Mouse (Mus musculus) liver, postnatal 0 days (tissue): Measurements from ENCODE around the gene Dlgap5.

ENCODE experiments used
- CTCF ChIP-seq: sonication (generic); IDR thresholded peaks from 2 replicates; pipeline ENCODE4 v1.5.1; 2016; ENCODE audit warnings: antibody characterized with exemption, low read depth
- EP300 ChIP-seq: IDR thresholded peaks from 2 replicates; pipeline ENCODE4 v1.6.1; 2016; ENCODE audit warnings: antibody characterized with exemption, low read depth, mild to moderate bottlenecking

DNA sequence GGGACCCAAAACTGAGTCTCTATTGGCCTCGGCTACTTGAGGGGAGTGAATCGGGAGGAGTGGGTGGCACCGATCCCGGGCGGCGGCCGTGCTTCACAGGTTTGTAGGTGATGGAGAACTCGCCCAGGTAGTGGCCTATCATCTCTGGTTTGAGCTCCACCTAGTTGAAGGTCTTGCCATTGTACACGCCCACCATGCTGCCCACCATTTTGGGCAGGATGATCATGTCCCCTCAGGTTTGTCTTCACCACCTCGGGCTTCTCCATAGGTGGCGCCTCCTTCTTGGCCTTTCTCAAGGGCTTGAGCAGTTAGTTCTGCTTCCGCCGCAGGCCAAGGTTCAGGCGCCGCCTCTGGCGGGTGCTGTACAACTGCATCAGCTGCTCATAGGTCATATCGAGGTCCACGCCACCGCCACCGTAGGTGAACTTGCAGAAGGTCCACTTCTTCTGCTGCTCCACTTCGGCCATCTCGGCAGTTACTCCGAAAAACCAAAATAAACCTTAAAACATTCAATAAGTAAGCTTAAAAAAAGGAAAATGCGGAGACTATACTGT, 1.6 kb upstream of the Dlgap5 start:
- TF ChIP-seq CTCF (no peak), EP300 (no peak)
